Mouse (Mus musculus) hindbrain, embryonic 15.5 days (tissue): ENCODE results near the gene Olfr975. TPM values are rescaled to one million over a fixed set of nuclear protein-coding genes. Genes with fewer than 3 reads are reported as not detected.
A peak's percentile ranks its signal among the peaks of the same experiment; 100 is the strongest.
"Not testable (repeated sequence)": the region's sequence is repeated elsewhere in the genome, so short reads cannot be mapped to it uniquely, and the experiment has no call there.

Experiments
- ATAC-seq: fragments of 200-750 bp; cut with Nextera tagmentation; 2 replicates; pipeline ENCODE4 v1.8.0; 2017; ENCODE audit warnings: low read depth, moderate number of reproducible peaks, moderate TSS enrichment; ENCODE audit not compliant: low FRiP score
- H3K27ac ChIP-seq: fragments of 300-500 bp; sonication (generic); replicated peaks from 2 replicates; pipeline ENCODE4 v1.5.1; 2015; ENCODE audit warnings: mild to moderate bottlenecking, inconsistent platforms
- H3K27me3 ChIP-seq: fragments of 300-500 bp; sonication (generic); 2 replicates; pipeline ENCODE4 v1.6.1; 2015; ENCODE audit warnings: control low read depth, inconsistent platforms
- H3K36me3 ChIP-seq: fragments of 300-500 bp; sonication (generic); 2 replicates; pipeline ENCODE4 v1.6.1; 2015; ENCODE audit warnings: control low read depth, inconsistent platforms
- H3K4me1 ChIP-seq: fragments of 300-500 bp; sonication (generic); replicated peaks from 2 replicates; pipeline ENCODE4 v1.6.1; 2015; ENCODE audit warnings: control low read depth, inconsistent platforms
- H3K4me2 ChIP-seq: fragments of 300-500 bp; sonication (generic); 2 replicates; pipeline ENCODE4 v1.6.1; 2015; ENCODE audit warnings: moderate library complexity, mild to moderate bottlenecking, inconsistent platforms
- H3K4me3 ChIP-seq: fragments of 300-500 bp; sonication (generic); 2 replicates; pipeline ENCODE4 v1.5.1; 2015; ENCODE audit warnings: mild to moderate bottlenecking, inconsistent platforms
- H3K9ac ChIP-seq: fragments of 300-500 bp; sonication (generic); 2 replicates; pipeline ENCODE4 v1.6.1; 2015; ENCODE audit warnings: inconsistent platforms
- H3K9me3 ChIP-seq: fragments of 300-500 bp; sonication (generic); 2 replicates; pipeline ENCODE4 v1.6.1; 2016; ENCODE audit warnings: control low read depth, inconsistent platforms
- WGBS: fragments of 180-500 bp; shearing (Covaris S2); methylation state at CpG from one replicate; pipeline ENCODE4 v1.1.7; 2015; 5-methylcytosine and 5-hydroxymethylcytosine counted together
- polyA plus RNA-seq: library from polyadenylated mRNA; unstranded; fragments of >200 nt; fragmentation: Nextera tagmentation; extraction: Ambion mirVana; gene quantifications from 2 replicates; pipeline ENCODE4 v1.2.1, GENCODE M21; 2015

Olfr975 gene
- 0.05 TPM in 1 of 2 replicates, not detected in the other for polyA plus RNA-seq

DNA sequence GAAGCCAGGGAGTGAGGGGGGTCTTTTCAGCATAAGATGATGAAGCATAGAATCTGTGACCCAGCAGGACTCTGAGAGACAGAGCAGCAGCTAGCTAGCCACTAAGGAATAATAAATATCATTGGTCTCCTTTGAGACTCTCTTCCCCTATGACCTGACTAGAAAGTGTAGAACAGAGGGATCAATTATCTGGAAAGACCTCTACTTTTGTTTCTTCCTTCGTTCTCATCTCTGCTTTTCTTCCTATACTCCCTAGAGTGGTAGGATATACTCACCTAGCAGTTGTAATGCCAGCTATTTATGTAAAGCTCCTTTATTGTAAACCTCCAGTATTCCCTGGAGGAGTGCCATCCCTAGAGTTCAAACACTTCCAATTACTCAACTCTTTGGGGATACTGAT, at the start of gene Olfr975:
Olfr975 (minus strand) TSS at position 101 of the 400 bp plus-strand sequence.
- no peak for ATAC-seq

DNA sequence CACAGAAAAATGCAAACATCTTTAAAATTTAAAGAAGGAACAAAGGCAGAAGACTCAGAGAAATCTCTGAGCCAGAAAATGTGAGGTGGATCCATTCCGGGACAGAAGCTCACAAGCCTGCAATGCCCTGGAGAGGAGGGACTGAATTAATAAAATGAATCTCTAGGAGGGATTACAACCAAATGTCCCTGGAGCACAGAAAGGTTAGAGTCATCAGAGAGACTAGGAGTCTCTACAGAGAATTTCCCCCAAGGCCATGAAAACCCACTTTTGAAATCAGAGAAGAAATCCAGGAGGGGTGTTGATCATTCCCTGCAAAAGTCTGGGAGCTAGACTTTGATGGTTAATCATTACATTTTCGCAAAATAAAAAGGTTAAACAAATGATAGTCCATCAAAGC, 40.0 kb upstream of the Olfr975 start, which contains the start of gene Olfr978:
Olfr978 (plus strand) TSS at position 301 of the 400 bp plus-strand sequence.
- Histone ChIP-seq H3K4me2 (no peak within 1 kb of the TSS), H3K36me3 (no peaks in the 10 kb centered on the region), H3K9ac (no peak within 1 kb of the TSS), H3K4me1 (no peaks in the 10 kb centered on the region), H3K27ac (no peak within 1 kb of the TSS), H3K27me3 (no peaks in the 10 kb centered on the region), H3K9me3 (no peaks in the 10 kb centered on the region), H3K4me3 (no peak within 1 kb of the TSS)
- no peak for ATAC-seq
- WGBS: 87% methylated on average over 2 of the region's 2 CpGs

More for the DNA sequence above, at the start of gene Olfr975:
- Histone ChIP-seq H3K4me3 (no peak within 1 kb of the TSS), H3K36me3 (no peaks in the 10 kb centered on the region), H3K9ac (no peak within 1 kb of the TSS), H3K27me3 (no peaks in the 10 kb centered on the region), H3K4me1 (no peaks in the 10 kb centered on the region), H3K9me3 (no peaks in the 10 kb centered on the region), H3K4me2 (no peak within 1 kb of the TSS), H3K27ac (no peak within 1 kb of the TSS)
- WGBS: 64% methylated on average over 1 of the region's 1 CpGs

DNA sequence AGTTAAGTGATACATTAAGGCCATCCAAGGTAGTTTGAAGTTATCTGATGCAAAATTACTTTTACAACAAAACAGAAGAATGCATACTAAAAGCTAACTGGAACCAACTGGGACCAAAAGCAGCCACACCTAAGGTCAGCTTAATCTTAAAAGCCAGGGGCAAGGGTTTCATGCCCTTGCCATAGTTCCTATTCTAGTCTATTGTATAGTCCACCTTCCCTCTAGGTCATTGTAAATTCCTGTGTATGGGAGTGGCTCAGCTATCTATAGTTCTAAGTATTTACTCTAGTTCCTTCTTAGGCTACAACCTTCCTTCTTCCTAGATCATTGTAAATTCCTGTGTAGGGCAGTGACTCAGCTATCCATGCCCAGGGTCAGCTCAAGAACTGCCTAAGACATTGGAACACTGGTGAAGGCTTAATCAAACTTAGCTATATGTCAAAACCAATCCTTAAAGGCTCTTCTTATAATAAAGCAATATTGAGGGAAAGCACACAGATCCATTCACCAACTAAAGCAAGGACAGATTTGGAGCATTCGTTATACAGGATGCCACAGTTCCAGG, 24.8 kb upstream of the Olfr975 start:
- H3K4me1 ChIP-seq, ATAC-seq, H3K4me2 ChIP-seq, H3K36me3 ChIP-seq, H3K9me3 ChIP-seq, H3K27me3 ChIP-seq, H3K9ac ChIP-seq, H3K4me3 ChIP-seq, H3K27ac ChIP-seq: not testable (repeated sequence)
- 93% methylated on average over 1 of the region's 1 CpGs for WGBS

DNA sequence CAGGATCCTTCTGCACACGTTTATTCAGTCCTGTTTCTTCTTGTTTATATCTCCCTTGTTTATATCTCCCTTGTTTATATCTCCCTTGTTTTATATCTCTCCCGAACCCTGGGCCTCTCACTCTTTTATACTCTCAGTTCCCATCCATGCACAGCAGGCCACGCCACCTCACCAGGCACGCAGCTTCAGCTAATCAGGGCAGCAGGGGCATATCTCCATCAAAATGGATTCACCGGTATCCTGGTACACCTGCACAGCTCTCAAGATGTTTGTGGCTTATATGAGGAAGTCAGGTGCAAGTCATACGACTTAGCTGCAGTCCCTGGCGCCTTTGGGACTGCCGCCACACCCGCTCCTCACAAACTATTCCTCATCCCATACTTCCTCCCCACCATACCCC, 9.2 kb upstream of the Olfr975 start, which contains the start of gene Olfr976:
Olfr976 (minus strand) TSS at position 101 of the 400 bp plus-strand sequence.
- 90% methylated on average over 8 of the region's 9 CpGs for WGBS
- not testable (repeated sequence) for H3K27me3 ChIP-seq, H3K36me3 ChIP-seq, H3K9ac ChIP-seq, ATAC-seq, H3K4me3 ChIP-seq, H3K9me3 ChIP-seq, H3K4me1 ChIP-seq, H3K27ac ChIP-seq, H3K4me2 ChIP-seq

DNA sequence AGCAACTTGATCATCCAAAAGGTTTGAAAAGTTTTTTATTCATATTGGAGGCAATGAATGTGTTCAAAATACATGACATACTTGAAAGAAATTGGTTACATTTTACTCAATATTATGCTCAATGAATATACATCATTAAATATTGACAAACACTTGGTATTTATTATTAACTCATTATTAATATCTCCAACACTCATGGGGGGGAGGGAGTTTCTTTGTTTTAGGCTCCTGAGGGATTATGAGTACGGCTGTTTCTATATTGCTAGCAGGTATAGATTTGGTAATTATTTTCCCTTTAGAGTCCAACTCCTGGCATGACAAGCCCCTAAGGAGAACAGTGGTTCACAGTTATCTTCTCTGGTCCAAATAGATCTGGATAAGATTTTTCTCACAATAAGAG, 14.6 kb downstream of the Olfr975 start, which contains the start of gene Olfr974:
Olfr974 (plus strand) TSS at position 301 of the 400 bp plus-strand sequence.
- Histone ChIP-seq H3K9ac (no peak within 1 kb of the TSS), H3K4me3 (no peak within 1 kb of the TSS), H3K36me3 (no peaks in the 10 kb centered on the region), H3K27me3 (no peaks in the 10 kb centered on the region), H3K27ac (no peak within 1 kb of the TSS), H3K4me1 (no peaks in the 10 kb centered on the region), H3K4me2 (no peak within 1 kb of the TSS), H3K9me3 (no peaks in the 10 kb centered on the region)
- 74% methylated on average over 1 of the region's 1 CpGs for WGBS
- no peak for ATAC-seq

DNA sequence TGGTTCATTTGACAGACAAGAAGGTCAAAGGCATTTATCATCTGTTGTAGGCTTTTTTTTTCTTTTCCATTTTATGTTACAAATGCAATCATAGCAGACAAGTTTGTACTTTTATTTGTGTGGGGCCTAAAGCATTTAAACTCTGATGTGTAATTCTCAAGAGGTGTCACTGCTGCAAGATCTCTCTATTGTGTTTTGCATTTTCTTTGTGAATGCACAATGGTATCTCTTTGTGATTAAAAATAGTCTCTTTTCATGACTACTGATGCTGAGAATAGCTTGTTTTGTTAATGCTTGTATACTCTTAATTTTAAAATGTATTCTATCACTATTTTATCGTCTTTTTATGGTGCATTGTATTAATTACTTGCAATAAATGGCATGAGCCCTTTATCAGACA, 23.0 kb downstream of the Olfr975 start:
- H3K27me3 ChIP-seq, H3K4me2 ChIP-seq, H3K9ac ChIP-seq, H3K4me1 ChIP-seq, H3K4me3 ChIP-seq, H3K9me3 ChIP-seq, ATAC-seq, H3K36me3 ChIP-seq, H3K27ac ChIP-seq: not testable (repeated sequence)
- WGBS: 41% methylated on average over 1 of the region's 1 CpGs

DNA sequence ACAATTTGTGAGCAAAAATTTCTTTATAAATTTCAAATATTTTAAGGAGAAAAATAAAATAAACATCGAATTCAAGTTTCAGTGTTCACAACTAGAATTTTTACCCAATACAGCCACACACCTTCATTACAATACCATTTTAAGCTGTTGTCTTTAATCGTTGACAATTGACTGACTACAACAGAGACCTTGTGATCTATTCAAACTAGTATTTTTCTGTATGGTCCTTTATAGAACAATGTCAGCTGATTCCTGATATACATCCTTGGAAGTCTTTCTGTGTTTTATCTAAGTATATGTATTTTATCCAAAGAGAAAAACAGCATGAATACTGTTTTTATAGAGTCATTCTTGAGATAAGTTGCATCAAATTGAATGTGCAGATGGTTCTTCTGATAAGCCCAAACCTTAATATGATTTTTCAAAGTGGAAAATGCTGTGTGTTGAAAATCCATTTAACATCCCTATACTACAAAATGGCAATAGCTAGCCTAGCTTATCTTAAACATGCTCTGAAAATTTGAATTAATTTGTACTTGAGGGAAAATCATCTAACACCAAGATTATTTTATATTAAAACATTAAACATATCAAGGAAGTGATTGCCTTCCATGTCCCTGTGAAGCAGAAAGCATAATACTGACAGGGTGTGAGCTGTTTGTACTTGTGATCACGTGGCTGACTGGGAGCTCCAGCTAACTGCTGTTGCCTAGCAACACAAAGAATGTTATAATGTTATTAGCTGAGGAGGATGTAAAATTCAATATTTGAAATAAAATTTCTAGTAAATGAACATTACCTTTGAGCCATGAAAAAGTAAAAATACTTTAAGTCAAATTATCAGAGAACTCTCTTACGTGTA, 23.6 kb downstream of the Olfr975 start:
- not testable (repeated sequence) for H3K27me3 ChIP-seq, H3K9ac ChIP-seq, H3K27ac ChIP-seq, H3K36me3 ChIP-seq, H3K4me2 ChIP-seq, H3K4me3 ChIP-seq, H3K4me1 ChIP-seq, H3K9me3 ChIP-seq
- no CpG with 5 or more reads among the region's 4 CpGs for WGBS
- ATAC-seq: peak; percentile 89

DNA sequence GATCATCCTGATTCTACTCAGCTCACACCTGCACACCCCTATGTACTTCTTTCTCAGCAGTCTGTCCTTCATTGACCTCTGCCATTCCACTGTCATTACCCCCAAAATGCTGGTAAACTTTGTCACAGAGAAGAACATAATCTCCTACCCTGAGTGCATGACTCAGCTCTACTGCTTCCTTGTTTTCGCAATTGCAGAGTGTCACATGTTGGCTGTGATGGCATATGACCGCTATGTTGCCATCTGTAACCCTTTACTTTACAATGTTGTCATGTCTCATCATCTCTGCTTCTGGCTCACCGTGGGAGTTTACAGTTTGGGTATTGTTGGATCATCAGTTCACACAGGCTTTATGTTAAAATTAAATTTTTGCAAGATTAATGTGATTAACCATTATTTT, 41.9 kb downstream of the Olfr975 start:
- H3K4me1 ChIP-seq: no peaks in the 10 kb centered on the region
- H3K4me2 ChIP-seq: no peak overlapping the region
- 87% methylated on average over 3 of the region's 3 CpGs for WGBS
- no peaks in the 10 kb centered on the region for H3K27me3 ChIP-seq
- no peak overlapping the region for H3K9ac ChIP-seq
- no peak overlapping the region for H3K27ac ChIP-seq
- H3K4me3 ChIP-seq: no peak overlapping the region
- H3K9me3 ChIP-seq: no peaks in the 10 kb centered on the region
- ATAC-seq: no peak
- no peaks in the 10 kb centered on the region for H3K36me3 ChIP-seq

DNA sequence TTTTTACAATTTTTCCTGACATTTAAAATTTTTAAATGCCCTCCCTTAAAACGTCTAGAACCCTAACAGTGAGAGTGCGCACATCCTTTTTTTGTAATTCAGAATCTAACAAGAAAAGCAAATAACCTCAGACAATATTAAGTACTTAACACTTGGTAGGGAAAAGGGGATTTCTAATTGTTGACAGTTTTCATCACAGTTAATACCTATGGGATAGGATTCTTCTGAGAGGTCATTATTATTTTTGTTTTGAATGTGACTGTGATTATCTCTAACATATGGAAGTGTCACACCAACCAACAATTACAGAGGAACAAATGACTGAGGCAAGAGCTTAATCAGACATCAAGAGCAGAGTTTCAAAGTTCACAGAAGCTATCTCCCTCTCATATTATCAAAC, 44.8 kb downstream of the Olfr975 start, which contains the start of gene Olfr229:
Olfr229 (plus strand) TSS at position 301 of the 400 bp plus-strand sequence.
- Histone ChIP-seq H3K4me2 (no peak within 1 kb of the TSS), H3K27ac (no peak within 1 kb of the TSS), H3K4me1 (no peaks in the 10 kb centered on the region), H3K9me3 (no peaks in the 10 kb centered on the region), H3K9ac (no peak within 1 kb of the TSS), H3K27me3 (no peaks in the 10 kb centered on the region), H3K4me3 (no peak within 1 kb of the TSS), H3K36me3 (no peaks in the 10 kb centered on the region)
- ATAC-seq: no peak
- WGBS: 79% methylated on average over 2 of the region's 2 CpGs

DNA sequence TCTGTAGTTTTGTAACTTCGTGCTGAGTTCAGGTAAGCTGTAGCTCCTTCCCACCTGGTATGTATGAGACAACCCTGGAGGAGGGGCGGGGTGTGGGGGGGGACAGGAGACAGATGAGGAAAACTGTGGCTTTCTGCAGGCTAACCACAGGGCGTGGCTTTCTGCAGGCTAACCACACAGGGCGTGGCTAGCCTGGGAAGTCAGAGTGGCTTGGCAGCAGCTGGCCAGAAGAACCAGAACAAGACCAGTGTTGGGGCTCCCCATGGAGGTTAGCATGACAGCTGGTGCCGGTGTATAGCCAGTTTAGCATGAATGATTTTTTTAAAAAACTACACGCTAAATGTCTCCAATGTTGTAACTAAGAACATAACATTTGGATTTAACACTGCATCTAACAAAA, 46.7 kb downstream of the Olfr975 start:
- Histone ChIP-seq H3K4me1 (no peaks in the 10 kb centered on the region), H3K27ac (no peak overlapping the region), H3K4me3 (no peak overlapping the region), H3K27me3 (no peaks in the 10 kb centered on the region), H3K9ac (no peak overlapping the region), H3K9me3 (no peaks in the 10 kb centered on the region), H3K4me2 (no peak overlapping the region), H3K36me3 (no peaks in the 10 kb centered on the region)
- no peak for ATAC-seq
- 89% methylated on average over 6 of the region's 6 CpGs for WGBS
